Mouse (Mus musculus): Measurements from ENCODE around the gene Spen. TPM values are rescaled to one million over a fixed set of nuclear protein-coding genes. Genes with fewer than 3 reads are reported as not detected.
"Not testable (repeated sequence)": the region's sequence is repeated elsewhere in the genome, so short reads cannot be mapped to it uniquely, and the experiment has no call there.

Gene Spen
- total RNA-seq, 2 experiments from 2014 or later: 32.1 to 34.2 TPM

GRCm38 (mm10) chr4:141561331-141561919, 23.0 kb upstream of the Spen start:
- DNase-seq; intact Hi-C loops (cut with DNase I): not testable (repeated sequence)

GRCm38 (mm10) chr4:141559898-141560263, 21.5 kb upstream of the Spen start:
- DNase-seq: peak; percentile 89 to 92
- intact Hi-C loops (cut with DNase I): loop anchor here (1.0 to 5.0 kb wide), 2 partner anchors 73 to 129 kb away; no protein-coding TSS in a partner anchor

GRCm38 (mm10) chr4:141559131-141559897, 20.9 kb upstream of the Spen start:
- intact Hi-C loops (cut with DNase I): loop anchor here (5.0 kb wide), 1 partner anchor 72 kb away; no protein-coding TSS in a partner anchor
- peak; percentile 85 for DNase-seq

- intact Hi-C loops (cut with DNase I): loop anchor here (5.0 kb wide), 1 partner anchor 71 kb away; no protein-coding TSS in a partner anchor
- no peak for DNase-seq
Measured at GRCm38 (mm10) chr4:141558658-141559057, 20.3 kb upstream of the Spen start.

- intact Hi-C loops (cut with DNase I): loop anchor here (5.0 kb wide), 1 partner anchor 69 kb away; no protein-coding TSS in a partner anchor
- DNase-seq: not testable (repeated sequence)
Measured at GRCm38 (mm10) chr4:141556163-141556562, 17.8 kb upstream of the Spen start.

- intact Hi-C loops (cut with DNase I); DNase-seq: not testable (repeated sequence)
Measured at GRCm38 (mm10) chr4:141554255-141554865, 16.0 kb upstream of the Spen start.

GRCm38 (mm10) chr4:141552484-141552883, 14.1 kb upstream of the Spen start:
- no peak for DNase-seq
- intact Hi-C loops (cut with DNase I): no loop called here

GRCm38 (mm10) chr4:141547299-141547698, 8.9 kb upstream of the Spen start:
- intact Hi-C loops (cut with DNase I): loop anchor here (10.0 kb wide), 1 partner anchor 402 kb away; the partner anchor contains the start of gene Fbxo42
- peak in 1 of 2 experiments; percentile 36 for DNase-seq

- intact Hi-C loops (cut with DNase I): loop anchor here (10.0 kb wide), 1 partner anchor 402 kb away; the partner anchor contains the start of gene Fbxo42
Measured at GRCm38 (mm10) chr4:141546334-141547200, 8.2 kb upstream of the Spen start.

GRCm38 (mm10) chr4:141545743-141546333, 7.4 kb upstream of the Spen start:
- intact Hi-C loops (cut with DNase I): loop anchor here (10.0 kb wide), 1 partner anchor 401 kb away; the partner anchor contains the start of gene Fbxo42
- peak; percentile 99 for DNase-seq

More at GRCm38 (mm10) chr4:141546334-141547200, 8.2 kb upstream of the Spen start:
- DNase-seq: peak; percentile 90 to 91

- DNase-seq: peak; percentile 86 to 88
- intact Hi-C loops (cut with DNase I): loop anchor here (10.0 kb wide), 1 partner anchor 400 kb away; the partner anchor contains the start of gene Fbxo42
Measured at GRCm38 (mm10) chr4:141545071-141545742, 6.8 kb upstream of the Spen start.

GRCm38 (mm10) chr4:141544536-141544935, 6.1 kb upstream of the Spen start:
- intact Hi-C loops (cut with DNase I): loop anchor here (10.0 kb wide), 1 partner anchor 400 kb away; the partner anchor contains the start of gene Fbxo42
- DNase-seq: no peak

GRCm38 (mm10) chr4:141543593-141543992, 5.2 kb upstream of the Spen start:
- intact Hi-C loops (cut with DNase I): loop anchor here (10.0 kb wide), 1 partner anchor 399 kb away; the partner anchor contains the start of gene Fbxo42

GRCm38 (mm10) chr4:141541851-141542250, 3.5 kb upstream of the Spen start:
- peak in 1 of 2 experiments; percentile 30 for DNase-seq
- intact Hi-C loops (cut with DNase I): loop anchor here (10.0 kb wide), 1 partner anchor 397 kb away; the partner anchor contains the start of gene Fbxo42

More at GRCm38 (mm10) chr4:141543593-141543992, 5.2 kb upstream of the Spen start:
- no peak for DNase-seq

- intact Hi-C loops (cut with DNase I): loop anchor here (10.0 kb wide), 1 partner anchor 396 kb away; the partner anchor contains the start of gene Fbxo42
- DNase-seq: no peak
Measured at GRCm38 (mm10) chr4:141540844-141541243, 2.4 kb upstream of the Spen start.

GRCm38 (mm10) chr4:141539213-141539767, 893 bp upstream of the Spen start:
- intact Hi-C loops (cut with DNase I): no loop called here
- no peak for DNase-seq

- intact Hi-C loops (cut with DNase I): no loop called here
- peak; percentile 57 to 61 for DNase-seq
Measured at GRCm38 (mm10) chr4:141537706-141538407, 540 bp downstream of the Spen start.

GRCm38 (mm10) chr4:141537226-141537610, 1.2 kb downstream of the Spen start:
- intact Hi-C loops (cut with DNase I): no loop called here
- no peak for DNase-seq

Measured in heart, postnatal 10 days (tissue).